Mouse (Mus musculus) retina, postnatal 1 day (tissue): ENCODE data around the gene Pdzph1.
A peak's percentile ranks its signal among the peaks of the same experiment; 100 is the strongest.

Experiments used
- DNase-seq: peaks from one replicate; pipeline ENCODE4 v3.0.0-alpha.2; 2012

Pdzph1 gene

GRCm38 (mm10) chr17:58919927-58920326 lies 71.2 kb downstream of the Pdzph1 start:
- peak; percentile 61 for DNase-seq

DNA sequence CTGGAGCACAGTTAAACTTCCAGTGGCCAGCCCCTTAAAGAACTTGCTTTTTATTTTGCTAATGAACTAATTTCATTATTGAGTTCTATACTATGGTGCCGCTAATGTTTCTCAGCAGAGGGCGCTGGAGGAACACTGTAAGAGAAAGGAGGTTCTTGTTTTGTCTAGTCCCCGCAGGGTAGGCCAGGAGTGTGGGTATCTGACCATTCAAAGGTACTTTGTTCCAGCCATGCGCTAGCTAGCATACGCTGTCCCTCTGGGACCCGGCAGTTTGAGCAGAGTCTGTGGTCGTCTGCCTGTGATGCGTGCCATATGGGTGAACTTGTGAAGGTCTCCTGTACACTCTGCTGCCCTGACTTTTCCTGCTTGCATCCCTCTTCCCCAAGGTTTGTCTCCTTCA lies 72.1 kb downstream of the Pdzph1 start:
- DNase-seq: peak; percentile 84

GRCm38 (mm10) chr17:58918539-58918938 lies 72.6 kb downstream of the Pdzph1 start:
- no peak for DNase-seq

GRCm38 (mm10) chr17:58911564-58911963 lies 79.6 kb downstream of the Pdzph1 start:
- no peak for DNase-seq

DNA sequence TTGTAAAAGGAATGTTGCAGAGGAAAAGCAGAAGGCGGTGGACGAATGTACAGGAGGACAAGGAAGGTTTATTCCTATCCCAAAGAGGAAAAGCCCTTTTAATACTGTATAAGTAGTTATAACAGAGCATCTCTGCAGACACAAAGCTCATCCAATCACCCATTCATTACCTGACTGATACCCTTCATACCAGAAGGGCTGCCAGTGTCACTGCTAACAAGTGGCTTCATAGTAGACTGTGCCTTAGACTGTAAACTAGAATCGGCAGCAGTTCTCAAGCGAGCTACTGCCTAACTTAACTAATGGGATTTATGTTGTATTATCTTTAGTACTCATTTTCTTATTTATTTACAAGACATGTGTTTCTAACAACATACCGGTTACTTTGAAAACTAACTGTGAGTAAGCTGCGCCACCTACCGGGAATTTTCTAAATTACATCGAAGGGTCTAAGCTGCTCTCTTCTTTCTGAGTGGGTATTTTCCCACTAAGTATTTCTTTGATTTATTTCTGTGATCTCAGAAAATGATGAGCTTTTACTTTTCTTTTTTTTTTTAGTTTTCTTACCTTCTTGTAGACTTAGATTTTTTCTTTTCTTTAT lies 82.0 kb downstream of the Pdzph1 start:
- DNase-seq: peak; percentile 74

- DNase-seq: no peak
Observed at GRCm38 (mm10) chr17:58906001-58906400, 85.2 kb downstream of the Pdzph1 start.

GRCm38 (mm10) chr17:58891488-58892210 lies 99.5 kb downstream of the Pdzph1 start:
- DNase-seq: no peak

DNA sequence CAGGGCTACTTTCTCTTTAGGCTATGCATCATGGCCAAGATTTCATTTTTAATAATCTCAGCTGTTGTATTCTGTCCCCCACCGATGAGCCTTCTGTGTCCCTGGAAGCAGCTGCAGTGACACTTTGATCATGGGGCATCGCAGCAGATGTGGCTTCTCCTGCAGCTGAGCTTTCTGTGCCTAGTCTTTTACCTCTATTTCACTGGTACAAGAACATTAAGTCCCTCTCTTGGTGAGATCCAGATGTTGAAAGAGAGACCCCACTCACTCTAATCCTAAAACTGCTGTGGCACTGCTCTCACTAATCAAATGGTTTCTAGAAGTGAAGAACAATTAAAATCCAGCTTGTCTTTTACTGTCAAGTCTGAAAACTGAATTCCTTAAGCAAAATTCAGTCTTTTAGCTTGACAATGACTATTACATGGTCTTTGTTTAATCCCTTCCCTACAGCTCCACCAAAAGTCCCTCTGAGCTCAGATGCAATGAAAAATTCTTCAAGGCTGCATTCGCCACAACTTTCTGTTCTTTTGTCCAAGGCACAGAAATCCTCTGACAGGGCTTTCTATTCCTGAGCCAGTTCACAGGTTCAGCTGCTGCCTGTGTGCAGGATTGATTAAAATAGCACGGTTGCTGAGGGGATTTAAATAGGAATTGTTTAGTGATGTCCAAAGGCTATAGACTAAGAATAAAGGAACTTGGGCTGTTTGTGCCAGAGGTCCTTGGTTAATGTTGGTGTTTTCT lies 101.1 kb downstream of the Pdzph1 start:
- DNase-seq: no peak

DNA sequence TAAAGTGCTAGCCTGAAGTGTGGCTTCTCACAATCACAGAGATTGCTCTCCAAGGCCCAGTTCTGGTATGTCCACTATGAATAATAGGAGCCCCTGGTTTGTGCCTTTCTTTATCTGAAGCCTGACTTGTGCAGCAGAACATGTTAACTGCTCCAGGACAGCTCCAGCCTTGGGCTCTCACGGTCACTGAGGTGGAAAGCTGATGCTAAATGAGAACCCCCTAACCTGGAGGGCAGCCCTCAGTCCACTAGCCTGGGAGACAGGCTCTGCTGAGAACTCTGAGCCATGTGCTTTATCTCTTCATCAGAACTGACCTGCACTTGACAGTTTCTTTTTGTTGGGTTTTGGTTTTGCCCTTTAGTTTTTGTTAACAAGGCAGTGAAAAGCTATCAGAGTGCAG lies 106.8 kb downstream of the Pdzph1 start:
- no peak for DNase-seq

- DNase-seq: no peak
Observed at GRCm38 (mm10) chr17:58873356-58873755, 117.8 kb downstream of the Pdzph1 start.

DNA sequence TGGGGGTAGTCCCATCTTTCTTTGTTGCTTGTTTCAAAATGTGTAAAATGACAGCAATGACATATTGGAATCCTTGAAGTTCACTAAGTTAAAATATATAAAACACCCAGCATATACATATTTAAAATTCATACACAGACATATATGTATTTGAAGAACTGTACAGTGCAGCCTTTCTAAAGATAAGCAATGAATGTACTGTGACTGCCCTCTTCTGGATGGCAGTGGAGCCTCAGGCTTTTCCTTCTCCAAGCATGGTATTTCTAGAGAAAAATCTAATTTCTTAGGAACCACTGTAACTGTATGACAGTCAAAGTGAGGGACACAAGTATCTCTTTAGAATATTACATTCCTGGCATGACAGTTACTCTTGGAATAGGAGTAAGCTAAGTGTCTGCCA lies 120.4 kb downstream of the Pdzph1 start:
- DNase-seq: no peak
